Mouse (Mus musculus) CD4-positive, CD25-positive, alpha-beta regulatory T cell, adult 9 weeks (primary cell): ENCODE results near the gene Sgms1. TPM values are rescaled to one million over a fixed set of nuclear protein-coding genes. Genes with fewer than 3 reads are reported as not detected.

Source experiments
- polyA plus RNA-seq: library from polyadenylated mRNA; unstranded; fragments of 100-300 nt; shearing (Covaris generic); gene quantifications from one replicate; pipeline ENCODE4 v1.2.1, GENCODE M21; 2017

Gene Sgms1
- 49.0 TPM for polyA plus RNA-seq

GRCm38 (mm10) chr19:32389001-32389871 is at the start of gene Sgms1:
TSS of gene Sgms1 (minus strand) at chr19:32389714.

GRCm38 (mm10) chr19:32107771-32108306 is 281.7 kb downstream of the Sgms1 start, which contains the start of gene Asah2:
TSS of gene Asah2 (minus strand) at chr19:32108211.

Other genes with a start within 250 kb of the Sgms1 start
- 343 TPM for gene Rpl9-ps6, start 76.9 kb upstream of the Sgms1 start, polyA plus RNA-seq
- 5.9 TPM for gene Minpp1, start 96.1 kb upstream of the Sgms1 start, polyA plus RNA-seq
- 0.31 TPM for gene Papss2, start 206.1 kb upstream of the Sgms1 start, polyA plus RNA-seq